Mouse (Mus musculus) CH12.LX (cell line): ENCODE results near the gene Gm26741. TPM values are rescaled to one million over a fixed set of nuclear protein-coding genes. Genes with fewer than 3 reads are reported as not detected.
A peak's percentile ranks its signal among the peaks of the same experiment; 100 is the strongest.
"Not testable (repeated sequence)": the region's sequence is repeated elsewhere in the genome, so short reads cannot be mapped to it uniquely, and the experiment has no call there.

Source experiments
- DNase-seq: peaks from one replicate; pipeline ENCODE4 v3.0.0-alpha.2; 2013; ENCODE audit errors: extremely low read depth
- H3K27ac ChIP-seq: 2 replicates; pipeline ENCODE4 v1.5.1; 2012; ENCODE audit warnings: low read depth, mild to moderate bottlenecking, control low read depth, moderate library complexity; ENCODE audit not compliant: insufficient read depth
- H3K27me3 ChIP-seq: replicated peaks from 2 replicates; pipeline ENCODE3; 2012; ENCODE audit warnings: inconsistent platforms
- H3K36me3 ChIP-seq, 2 experiments: replicated peaks in 1 of 2; 2 replicates each; pipeline versions ENCODE3 to v1.6.1; 2012; ENCODE audit warnings: inconsistent platforms in 1 of 2, low read length in 1 of 2, mild to moderate bottlenecking in 1 of 2, mixed read lengths in 1 of 2, moderate library complexity in 1 of 2; ENCODE audit not compliant: control insufficient read depth in 1 of 2, insufficient read depth in 1 of 2
- H3K4me1 ChIP-seq, 2 experiments: 2 replicates each; pipeline ENCODE4 v1.6.1; 2012; ENCODE audit warnings: inconsistent platforms in 1 of 2, moderate library complexity in 1 of 2; ENCODE audit not compliant: insufficient read depth in 2 of 2, control insufficient read depth in 1 of 2
- H3K4me2 ChIP-seq: 2 replicates; pipeline ENCODE4 v1.6.1; 2012; ENCODE audit warnings: low read depth, mild to moderate bottlenecking, control low read depth; ENCODE audit not compliant: poor library complexity, insufficient read depth, severe bottlenecking
- H3K4me3 ChIP-seq, 3 experiments: fragments of 150-350 bp in 1 of 3; sonication (generic) in 1 of 3; replicated peaks in 1 of 3; 2 replicates each; pipeline versions ENCODE3 to v1.5.1; 2011 to 2012; ENCODE audit warnings: low read depth in 2 of 3, low read length in 2 of 3, mild to moderate bottlenecking in 2 of 3, moderate library complexity in 2 of 3, control low read depth in 1 of 3, improper control_type of control experiment in 1 of 3, inconsistent platforms in 1 of 3, mixed read lengths in 1 of 3; ENCODE audit not compliant: poor library complexity in 1 of 3
- H3K79me2 ChIP-seq: replicated peaks from 2 replicates; pipeline ENCODE4 v1.6.1; 2012; ENCODE audit warnings: mild to moderate bottlenecking, moderate library complexity; ENCODE audit not compliant: control insufficient read depth, poor library complexity, insufficient read depth, severe bottlenecking; ENCODE audit errors: extremely low read depth
- H3K9ac ChIP-seq: 2 replicates; pipeline ENCODE4 v1.6.1; 2012; ENCODE audit warnings: low read depth, mild to moderate bottlenecking, control low read depth, moderate library complexity; ENCODE audit not compliant: insufficient read depth
- H3K9me3 ChIP-seq: replicated peaks from 2 replicates; pipeline ENCODE3; 2012; ENCODE audit warnings: low read length, inconsistent platforms, mixed read lengths
- BHLHE40 ChIP-seq: IDR thresholded peaks from 2 replicates; pipeline ENCODE4 v1.6.1; 2011; ENCODE audit warnings: mild to moderate bottlenecking, low read depth, low read length, improper control_type of control experiment
- CTCF ChIP-seq, 2 experiments: IDR thresholded peaks in 1 of 2; conservative IDR thresholded peaks in 1 of 2; 2 replicates each; pipeline ENCODE4 v1.5.1; 2011 to 2012; ENCODE audit warnings: low read depth in 2 of 2, low read length in 2 of 2, improper control_type of control experiment in 1 of 2, inconsistent platforms in 1 of 2, mild to moderate bottlenecking in 1 of 2, moderate library complexity in 1 of 2
- E2F4 ChIP-seq: IDR thresholded peaks from 2 replicates; pipeline ENCODE4 v1.6.1; 2011; ENCODE audit warnings: low read depth, low read length, improper control_type of control experiment; ENCODE audit not compliant: insufficient replicate concordance
- EP300 ChIP-seq: IDR thresholded peaks from 2 replicates; pipeline ENCODE4 v1.6.1; 2011; ENCODE audit warnings: low read length, improper control_type of control experiment
- ETS1 ChIP-seq: conservative IDR thresholded peaks from 2 replicates; pipeline ENCODE4 v1.6.1; 2012; ENCODE audit warnings: low read depth, mild to moderate bottlenecking, inconsistent platforms, low read length, improper control_type of control experiment, moderate library complexity
- JUN ChIP-seq: IDR thresholded peaks from 2 replicates; pipeline ENCODE4 v1.6.1; 2011; ENCODE audit warnings: low read depth, mild to moderate bottlenecking, low read length, improper control_type of control experiment, moderate library complexity; ENCODE audit not compliant: insufficient read depth
- MAFK ChIP-seq: IDR thresholded peaks from 2 replicates; pipeline ENCODE4 v1.6.1; 2011; ENCODE audit warnings: low read length, improper control_type of control experiment; ENCODE audit not compliant: insufficient replicate concordance
- MAZ ChIP-seq: IDR thresholded peaks from 2 replicates; pipeline ENCODE4 v1.6.1; 2012; ENCODE audit warnings: low read depth, mild to moderate bottlenecking, inconsistent platforms, low read length, improper control_type of control experiment, moderate library complexity
- MXI1 ChIP-seq: IDR thresholded peaks from 2 replicates; pipeline ENCODE4 v1.6.1; 2011; ENCODE audit warnings: mild to moderate bottlenecking, low read depth, low read length, improper control_type of control experiment
- MYC ChIP-seq: IDR thresholded peaks from 2 replicates; pipeline ENCODE4 v1.6.1; 2011; ENCODE audit warnings: low read depth, mild to moderate bottlenecking, improper control_type of control experiment, low read length
- NELFE ChIP-seq: IDR thresholded peaks from 2 replicates; pipeline ENCODE4 v1.6.1; 2011; ENCODE audit warnings: low read depth, low read length, improper control_type of control experiment
- RAD21 ChIP-seq: IDR thresholded peaks from 2 replicates; pipeline ENCODE4 v1.6.1; 2011; ENCODE audit warnings: low read depth, mild to moderate bottlenecking, low read length, improper control_type of control experiment, moderate library complexity
- SMC3 ChIP-seq: IDR thresholded peaks from 2 replicates; pipeline ENCODE4 v1.6.1; 2011; ENCODE audit warnings: low read depth, low read length, improper control_type of control experiment
- TBP ChIP-seq: conservative IDR thresholded peaks from 2 replicates; pipeline ENCODE4 v1.6.1; 2011; ENCODE audit warnings: low read depth, low read length, improper control_type of control experiment
- USF1 ChIP-seq: IDR thresholded peaks from 2 replicates; pipeline ENCODE4 v1.6.1; 2014; ENCODE audit warnings: low read depth, mild to moderate bottlenecking, inconsistent platforms, low read length, improper control_type of control experiment
- USF2 ChIP-seq: conservative IDR thresholded peaks from 2 replicates; pipeline ENCODE4 v1.6.1; 2011; ENCODE audit warnings: low read depth, low read length, improper control_type of control experiment
- dilution Hi-C: fragments of 300-500 bp; cut with MboI; formaldehyde crosslinking; loops from 2 replicates; pipeline ENCODE4 v1.14.3; 2020; ENCODE audit warnings: low sequenced_read_pairs; ENCODE audit not compliant: extremely low pct_unique_long_range_greater_than_20kb, extremely low pct_ligation_motif_present
- in situ Hi-C: fragments of 300-500 bp; cut with MboI; formaldehyde crosslinking; loops from 3 replicates; pipeline ENCODE4 v1.14.3; 2019; ENCODE audit warnings: low sequenced_read_pairs, low pct_ligation_motif_present, low pct_unique_long_range_greater_than_20kb, mixed read lengths
- polyA plus RNA-seq: library from polyadenylated mRNA; unstranded; fragments of >175 nt; gene quantifications from 2 replicates; pipeline ENCODE4 v1.2.1, GENCODE M21; 2012; ENCODE audit warnings: low read depth; ENCODE audit not compliant: insufficient read length
- total RNA-seq, 2 experiments: library from RNA; depleted of rRNA; stranded (reverse); fragments of 300-350 nt in 1 of 2; fragments of >200 nt in 1 of 2; gene quantifications; 2 replicates each; pipeline ENCODE4 v1.2.3; 2012 to 2014

Gene Gm26741
- total and polyA plus RNA-seq, 3 experiments = not detected

- Histone ChIP-seq H3K4me3 (no peak overlapping the region), H3K9ac (no peak overlapping the region), H3K27me3 (no peaks in the 10 kb centered on the region), H3K4me2 (no peak overlapping the region), H3K36me3 (peaks cover 0 to 11% of the 10 kb centered on the region in 2 experiments), H3K9me3 (peaks cover 3% of the 10 kb centered on the region), H3K79me2 (no peaks in the 10 kb centered on the region), H3K27ac (no peak overlapping the region), H3K4me1 (peaks cover 0 to 1% of the 10 kb centered on the region in 2 experiments; a peak in 1 of 4 replicates)
- in situ Hi-C loops = no loop called here
- TF ChIP-seq RAD21 (peak; percentile 64), E2F4 (no peak), SMC3 (peak; percentile 68), BHLHE40 (no peak), CTCF (conservative IDR thresholded peaks at IDR 0.05 in 1 of 2, IDR thresholded peaks at IDR 0.05 in 1 of 2; ENCODE audit: low read depth in 2 of 2, low read length in 2 of 2) (peak; percentile 57 to 73; a peak in 3 of 4 replicates), EP300 (no peak), USF1 (no peak), MXI1 (no peak), JUN (no peak)
- dilution Hi-C loops = no loop called here
- peak; percentile 44 for DNase-seq
Measured at GRCm38 (mm10) chr10:52331007-52331406, 27.6 kb upstream of the Gm26741 start.

- H3K9ac ChIP-seq, H3K4me3 ChIP-seq, dilution Hi-C loops, in situ Hi-C loops, H3K27ac ChIP-seq, H3K27me3 ChIP-seq, H3K79me2 ChIP-seq, H3K9me3 ChIP-seq, H3K4me1 ChIP-seq, H3K4me2 ChIP-seq: not testable (repeated sequence)
- peaks cover 39 to 77% of the 10 kb centered on the region in 2 experiments for H3K36me3 ChIP-seq
- peak; percentile 12 for DNase-seq
Measured at GRCm38 (mm10) chr10:52343324-52343723, 15.2 kb upstream of the Gm26741 start.

DNA sequence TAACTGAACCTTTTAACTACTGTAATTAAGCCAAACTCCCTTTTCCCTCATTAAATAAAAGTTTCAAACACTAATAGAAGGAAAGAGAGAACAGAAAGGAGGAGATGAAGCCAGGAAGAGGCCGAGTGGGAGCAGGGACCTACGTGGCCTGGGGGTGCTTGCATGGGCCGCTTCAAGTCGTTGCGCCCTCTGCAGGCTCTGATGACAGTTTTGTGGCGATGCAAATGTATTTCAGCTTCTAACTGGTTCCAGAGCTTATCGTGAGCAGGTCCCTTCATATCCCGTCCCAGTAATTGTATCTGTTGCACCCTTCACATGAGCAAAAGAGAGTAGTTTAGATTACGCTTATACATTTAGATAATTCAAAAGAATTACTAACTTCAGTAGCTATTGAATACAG, 5.4 kb upstream of the Gm26741 start:
- in situ Hi-C loops (no loop called here), dilution Hi-C loops (no loop called here)
- Histone ChIP-seq H3K36me3 (peaks cover 22 to 80% of the 10 kb centered on the region in 2 experiments), H3K27me3 (no peaks in the 10 kb centered on the region), H3K4me1 (no peaks in the 10 kb centered on the region), H3K79me2 (no peaks in the 10 kb centered on the region), H3K9me3 (no peaks in the 10 kb centered on the region), H3K27ac (no peak overlapping the region), H3K9ac (no peak overlapping the region), H3K4me2 (no peak overlapping the region), H3K4me3 (no peak overlapping the region)
- DNase-seq = no peak
- no peak for TF ChIP-seq MYC
- no peak for TF ChIP-seq TBP
- TF ChIP-seq MAFK = no peak
- TF ChIP-seq ETS1 = no peak
- TF ChIP-seq USF2 = no peak
- TF ChIP-seq E2F4 = no peak
- no peak for TF ChIP-seq MAZ
- TF ChIP-seq NELFE = no peak
